Comparison of ENCODE assay signal across 30 mouse cellular contexts in the genomic region with DNA sequence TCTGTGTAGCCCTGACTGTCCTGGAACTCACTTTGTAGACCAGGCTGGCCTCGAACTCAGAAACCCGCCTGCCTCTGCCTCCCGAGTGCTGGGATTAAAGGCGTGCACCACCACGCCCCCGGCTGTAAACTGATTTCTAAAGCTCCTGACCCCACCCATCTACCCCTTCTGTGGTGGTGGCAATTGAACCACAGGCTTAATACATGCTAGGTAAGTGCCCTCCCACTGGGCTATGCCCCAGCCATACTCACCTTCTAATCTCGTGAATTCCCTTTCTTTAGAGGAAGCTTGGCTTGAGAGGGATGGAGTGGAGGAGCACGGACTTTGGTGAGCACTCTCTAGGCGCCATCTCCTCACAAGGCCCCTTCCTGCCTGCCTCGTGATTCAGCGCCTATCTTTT. TPM values are rescaled to one million over a fixed set of nuclear protein-coding genes. Genes with fewer than 3 reads are reported as not detected.
"Had no signal": no experiment of that assay in that cellular context is flagged by ENCODE, and none has a peak within 500 bp of the region (broad histone marks: within the 10 kb centered on the region; RNA-seq: fewer than 3 reads in every experiment).

No protein-coding gene starts in this region.

- H3K9ac ChIP-seq: limb, embryonic 12.5 days; limb, embryonic 13.5 days; limb, embryonic 15.5 days; liver, embryonic 12.5 days; liver, embryonic 13.5 days; liver, embryonic 14.5 days; liver, embryonic 15.5 days; liver, postnatal 0 days; lung, embryonic 14.5 days; lung, embryonic 15.5 days; midbrain, embryonic 12.5 days had no signal

- H3K27ac ChIP-seq: limb, embryonic 10.5 days; limb, embryonic 12.5 days; limb, embryonic 13.5 days; limb, embryonic 15.5 days; liver, embryonic 12.5 days; liver, embryonic 13.5 days; liver, embryonic 14.5 days; liver, embryonic 15.5 days; lung, embryonic 15.5 days; macrophage; midbrain, embryonic 10.5 days; midbrain, embryonic 12.5 days; midbrain, embryonic 13.5 days; midbrain, embryonic 15.5 days had no signal

- H3K4me2 ChIP-seq: limb, embryonic 15.5 days; liver, embryonic 12.5 days; liver, embryonic 13.5 days; liver, embryonic 15.5 days had no signal

- ATAC-seq: liver, embryonic 12.5 days; liver, postnatal 0 days; lung, postnatal 0 days; midbrain, embryonic 13.5 days had no signal

- H3K36me3 ChIP-seq: limb, embryonic 10.5 days; limb, embryonic 12.5 days; limb, embryonic 13.5 days; limb, embryonic 15.5 days; liver, embryonic 12.5 days; liver, embryonic 13.5 days; liver, embryonic 15.5 days; lung, embryonic 15.5 days; midbrain, embryonic 10.5 days; midbrain, embryonic 12.5 days; midbrain, embryonic 13.5 days; midbrain, embryonic 15.5 days had no signal

- H3K4me3 ChIP-seq: limb, embryonic 15.5 days; liver, embryonic 12.5 days; liver, embryonic 13.5 days; liver, embryonic 15.5 days; megakaryocyte, embryonic 14.5 days; myocyte had no signal

- H3K9me3 ChIP-seq: limb, embryonic 10.5 days; limb, embryonic 12.5 days; limb, embryonic 13.5 days; limb, embryonic 15.5 days; liver, embryonic 12.5 days; liver, embryonic 13.5 days; liver, embryonic 15.5 days; lung, embryonic 15.5 days; megakaryocyte, embryonic 14.5 days; midbrain, embryonic 10.5 days; midbrain, embryonic 12.5 days; midbrain, embryonic 13.5 days; midbrain, embryonic 15.5 days had no signal

- DNase-seq: left cerebral cortex, postnatal 4 days; liver; liver, embryonic 13.5 days; liver, postnatal 0 days; lung, adult 18-20 months; lung, adult 2 months; lung, embryonic 14.5 days; lung, postnatal 10 days; lung, postnatal 14 days; lung, postnatal 36 days; lung, postnatal 4 days; midbrain, embryonic 14.5 days had no signal

RNA-seq across cellular contexts. Expression of a gene that starts 2.5 kb away (rescaled TPM):
- polyA plus RNA-seq: liver, embryonic 11.5 days; liver, embryonic 12.5 days; liver, embryonic 13.5 days; liver, embryonic 14.5 days; liver, embryonic 15.5 days; liver, embryonic 16.5 days; liver, postnatal 0 days; macrophage; myocyte had no signal
